8 mouse cellular contexts compared by ENCODE assay signal in the genomic region with DNA sequence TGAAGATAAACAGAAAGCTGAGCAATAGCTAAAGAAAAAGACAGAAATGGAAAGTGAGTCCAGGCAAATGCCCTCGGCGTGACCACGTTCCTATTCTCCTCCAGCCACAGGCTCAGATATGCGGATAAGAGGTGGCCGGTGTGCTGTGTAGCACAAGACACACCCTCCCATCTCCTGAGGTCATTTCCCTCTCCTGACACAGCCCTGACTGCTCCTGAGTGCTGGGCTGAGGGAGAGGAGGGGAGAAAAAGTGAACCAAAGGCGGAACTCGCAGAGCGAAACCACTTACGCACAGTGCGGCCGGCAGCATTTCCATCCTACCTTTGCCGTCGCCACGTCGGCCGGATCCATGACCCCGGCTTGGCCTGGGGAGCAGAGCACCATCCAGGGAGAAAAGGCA.
DNase-seq lines count a peak whose midpoint lies in the region; ATAC-seq lines count a peak whose summit lies in the region.

No protein-coding gene starts in this region.

- DNase-seq in kidney, adult 9 months = no peak
- DNase-seq in frontal cortex, postnatal 10 days (ENCODE audit: low spot score in 2 of 2) = no peak
- DNase-seq in adrenal gland, adult 18-20 months (ENCODE audit: low spot score in 2 of 2) = no peak

- H3K4me1 ChIP-seq in kidney, embryonic 15.5 days = peaks cover 19% of the 10 kb centered on the region
- H3K4me1 ChIP-seq in embryonic facial prominence, embryonic 13.5 days = peaks cover 18% of the 10 kb centered on the region
- peaks cover 12% of the 10 kb centered on the region for H3K4me1 ChIP-seq in intestine, embryonic 16.5 days (ENCODE audit: control insufficient read depth, insufficient read depth, low read length)
- H3K4me1 ChIP-seq in neural tube, embryonic 12.5 days = peaks cover 22% of the 10 kb centered on the region

- H3K4me3 ChIP-seq in kidney, embryonic 15.5 days (replicated peaks) = no peak overlapping the region
- no peak overlapping the region for H3K4me3 ChIP-seq in embryonic facial prominence, embryonic 13.5 days
- no peak overlapping the region for H3K4me3 ChIP-seq in intestine, embryonic 16.5 days (ENCODE audit: low read length)
- H3K4me3 ChIP-seq in neural tube, embryonic 12.5 days = no peak overlapping the region

- no peak overlapping the region; the same call in 1 of the 2 replicates for H3K27ac ChIP-seq in kidney, embryonic 15.5 days
- no peak overlapping the region for H3K27ac ChIP-seq in embryonic facial prominence, embryonic 13.5 days
- H3K27ac ChIP-seq in intestine, embryonic 16.5 days (ENCODE audit: low read length) = no peak overlapping the region
- H3K27ac ChIP-seq in neural tube, embryonic 12.5 days = no peak overlapping the region

- H3K4me2 ChIP-seq in kidney, embryonic 15.5 days = peak overlapping the region; percentile 48
- peak overlapping the region; percentile 52 for H3K4me2 ChIP-seq in embryonic facial prominence, embryonic 13.5 days
- no peak overlapping the region for H3K4me2 ChIP-seq in intestine, embryonic 16.5 days (ENCODE audit: low read depth, low read length)
- H3K4me2 ChIP-seq in neural tube, embryonic 12.5 days (replicated peaks) = peak overlapping the region; percentile 56

- H3K27me3 ChIP-seq in kidney, embryonic 15.5 days = no peaks in the 10 kb centered on the region
- H3K27me3 ChIP-seq in embryonic facial prominence, embryonic 13.5 days = no peaks in the 10 kb centered on the region
- no peaks in the 10 kb centered on the region for H3K27me3 ChIP-seq in intestine, embryonic 16.5 days (replicated peaks; ENCODE audit: control insufficient read depth, insufficient read depth, low read length)
- H3K27me3 ChIP-seq in neural tube, embryonic 12.5 days (replicated peaks) = no peaks in the 10 kb centered on the region

- peak overlapping the region; percentile 35 for H3K9ac ChIP-seq in kidney, embryonic 15.5 days
- no peak overlapping the region; the same call in 1 of the 2 replicates for H3K9ac ChIP-seq in embryonic facial prominence, embryonic 13.5 days
- no peak overlapping the region for H3K9ac ChIP-seq in intestine, embryonic 16.5 days (ENCODE audit: low read depth, low read length)
- peak overlapping the region; percentile 18; the same call in 1 of the 2 replicates for H3K9ac ChIP-seq in neural tube, embryonic 12.5 days

- H3K9me3 ChIP-seq in kidney, embryonic 15.5 days (replicated peaks) = no peaks in the 10 kb centered on the region
- no peaks in the 10 kb centered on the region for H3K9me3 ChIP-seq in embryonic facial prominence, embryonic 13.5 days
- H3K9me3 ChIP-seq in intestine, embryonic 16.5 days (ENCODE audit: control insufficient read depth, low read length) = no peaks in the 10 kb centered on the region
- no peaks in the 10 kb centered on the region for H3K9me3 ChIP-seq in neural tube, embryonic 12.5 days

- 66% methylated on average over 17 of the region's 17 CpGs for WGBS in kidney, embryonic 15.5 days
- WGBS in embryonic facial prominence, embryonic 13.5 days = 61% methylated on average over 17 of the region's 17 CpGs
- 75% methylated on average over 17 of the region's 17 CpGs for WGBS in intestine, embryonic 16.5 days
- 60% methylated on average over 17 of the region's 17 CpGs for WGBS in neural tube, embryonic 12.5 days

- no peaks in the 10 kb centered on the region for H3K36me3 ChIP-seq in kidney, embryonic 15.5 days
- H3K36me3 ChIP-seq in embryonic facial prominence, embryonic 13.5 days = no peaks in the 10 kb centered on the region
- H3K36me3 ChIP-seq in intestine, embryonic 16.5 days (ENCODE audit: control insufficient read depth, insufficient read depth, low read length) = no peaks in the 10 kb centered on the region
- H3K36me3 ChIP-seq in neural tube, embryonic 12.5 days = no peaks in the 10 kb centered on the region

- ATAC-seq in kidney, embryonic 15.5 days (replicated peaks; ENCODE audit: low FRiP score) = peak; percentile 27; the same call in 1 of the 2 replicates
- no peak for ATAC-seq in embryonic facial prominence, embryonic 13.5 days (ENCODE audit: insufficient number of reproducible peaks, insufficient read depth, low FRiP score, low TSS enrichment, low read depth)
- peak; percentile 59; the same call in 1 of the 2 replicates for ATAC-seq in intestine, embryonic 16.5 days
- peak; percentile 10; the same call in 1 of the 2 replicates for ATAC-seq in neural tube, embryonic 12.5 days (ENCODE audit: low FRiP score, low read depth)
- no peak for ATAC-seq in CD4-positive, CD25-positive, alpha-beta regulatory T cell, adult 4 months

Comparison
In these comparisons a context has a peak if more than half of its experiments do, and no peak if none do; other contexts are left out.
1. ATAC-seq: peak in kidney, embryonic 15.5 days (single experiment), intestine, embryonic 16.5 days (single experiment) and neural tube, embryonic 12.5 days (single experiment); none in embryonic facial prominence, embryonic 13.5 days (single experiment) and CD4-positive, CD25-positive, alpha-beta regulatory T cell, adult 4 months (single experiment).
2. H3K9ac ChIP-seq: peak in kidney, embryonic 15.5 days (single experiment) and neural tube, embryonic 12.5 days (single experiment); none in embryonic facial prominence, embryonic 13.5 days (single experiment) and intestine, embryonic 16.5 days (single experiment).